Mouse (Mus musculus): ENCODE measurements around the gene Acta2. TPM values are rescaled to one million over a fixed set of nuclear protein-coding genes. Genes with fewer than 3 reads are reported as not detected.
"Not testable (repeated sequence)": the region's sequence is repeated elsewhere in the genome, so short reads cannot be mapped to it uniquely, and the experiment has no call there.

Acta2 gene
- polyA plus RNA-seq, 2 experiments from 2014 or later = 0.39 to 0.47 TPM

DNA sequence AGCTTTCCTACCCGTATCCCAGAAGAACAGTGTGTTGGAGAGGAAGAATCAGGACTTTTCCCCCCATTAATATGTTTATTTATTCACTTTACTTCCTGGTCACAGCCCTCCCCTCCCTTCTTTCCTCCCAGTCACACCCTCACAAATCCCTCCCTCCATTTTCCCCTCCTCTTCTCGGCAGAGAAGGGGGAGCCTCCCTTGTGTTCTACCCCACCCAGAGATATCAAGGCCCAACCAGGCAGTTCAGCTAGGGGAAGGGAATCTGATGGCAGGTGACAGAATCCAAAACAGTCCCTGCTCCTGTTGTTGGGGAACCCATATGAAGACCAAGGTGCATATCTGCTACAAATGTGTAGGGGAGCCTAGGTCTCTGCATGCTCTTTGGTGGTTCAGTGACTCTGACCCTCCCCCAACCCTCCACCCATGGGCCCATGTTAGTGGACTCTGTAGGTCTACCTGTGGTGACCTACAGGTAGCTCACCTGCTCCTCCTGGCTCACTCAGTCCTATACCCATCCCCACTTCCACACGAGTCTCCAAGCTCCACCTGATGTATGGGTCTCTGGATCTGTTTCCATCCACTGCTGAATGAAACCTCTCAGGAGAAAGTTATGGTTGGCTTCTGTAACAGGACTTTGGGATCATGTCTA lies 34.5 kb downstream of the Acta2 start:
- no peak for ATAC-seq

DNA sequence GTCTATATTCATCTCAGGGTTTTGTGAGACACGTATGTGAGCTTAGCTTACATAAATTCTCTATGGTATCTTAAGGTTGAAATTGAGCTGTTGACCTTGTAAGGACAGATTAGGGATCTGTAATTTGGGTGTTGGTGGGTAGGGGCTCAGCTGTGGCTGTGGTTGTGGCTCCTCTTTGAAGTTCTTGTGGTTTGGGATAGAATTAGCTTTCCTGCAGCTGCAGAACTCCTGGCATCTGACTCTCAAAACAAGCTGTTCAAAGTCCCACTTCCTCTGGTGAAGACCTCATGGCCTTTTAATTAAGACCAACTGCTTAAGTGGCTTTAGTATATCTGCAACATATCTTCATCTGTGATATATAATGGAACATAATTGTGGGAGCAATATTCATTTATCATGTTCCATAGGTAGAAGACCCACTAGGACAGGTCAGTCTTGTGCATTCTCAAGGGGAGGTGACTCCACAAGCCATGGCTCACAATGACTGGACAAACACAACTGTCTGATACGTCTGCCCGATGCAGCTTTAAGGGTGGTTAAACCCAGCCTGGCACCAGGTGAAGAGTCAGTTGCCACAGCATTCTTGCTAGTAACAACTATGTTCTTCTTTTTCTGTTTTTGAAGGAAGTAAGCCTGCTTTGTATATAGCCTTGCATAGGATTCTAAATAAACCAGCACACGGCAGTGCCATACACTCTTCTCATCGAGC lies 36.0 kb downstream of the Acta2 start:
- no peak for ATAC-seq

DNA sequence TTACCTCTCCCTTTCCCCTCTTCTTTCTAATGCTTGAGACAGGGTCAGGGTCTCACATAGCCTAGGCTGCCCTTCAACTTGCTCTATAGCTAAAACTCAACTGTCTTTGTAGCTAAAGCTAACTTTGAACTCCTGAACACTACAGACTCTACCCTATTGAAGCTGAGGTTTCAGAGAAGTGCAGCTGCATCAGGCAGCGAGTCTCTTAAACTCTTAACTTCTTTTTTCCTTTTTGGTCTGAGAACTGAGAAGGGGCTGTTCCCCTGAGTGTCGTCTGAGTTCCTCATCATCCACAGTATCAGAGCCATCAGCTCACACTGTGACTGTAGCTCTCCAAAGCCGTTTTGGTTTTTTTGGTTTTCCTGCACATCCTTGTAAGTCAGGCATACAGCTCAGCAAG lies 37.6 kb downstream of the Acta2 start:
- ATAC-seq = no peak

DNA sequence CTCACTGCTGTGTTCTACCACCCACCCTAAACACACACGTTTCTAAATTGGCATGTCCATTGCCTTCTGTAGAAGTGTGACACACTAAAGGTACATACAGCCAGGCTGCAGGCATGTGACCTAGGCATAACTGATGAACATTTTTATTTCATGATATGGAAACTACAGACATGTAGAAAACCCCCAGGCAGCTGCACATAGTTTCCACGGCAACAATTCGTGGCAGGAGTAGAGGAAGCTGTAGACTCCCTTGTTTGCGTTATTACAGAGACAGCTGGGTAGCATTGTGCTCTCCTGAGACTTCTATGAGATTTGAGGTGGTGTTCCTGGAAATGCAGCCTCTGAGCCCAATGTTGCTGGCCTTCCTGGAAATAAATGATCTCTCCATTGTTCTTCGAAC lies 38.4 kb downstream of the Acta2 start:
- peak; percentile 69 for ATAC-seq

DNA sequence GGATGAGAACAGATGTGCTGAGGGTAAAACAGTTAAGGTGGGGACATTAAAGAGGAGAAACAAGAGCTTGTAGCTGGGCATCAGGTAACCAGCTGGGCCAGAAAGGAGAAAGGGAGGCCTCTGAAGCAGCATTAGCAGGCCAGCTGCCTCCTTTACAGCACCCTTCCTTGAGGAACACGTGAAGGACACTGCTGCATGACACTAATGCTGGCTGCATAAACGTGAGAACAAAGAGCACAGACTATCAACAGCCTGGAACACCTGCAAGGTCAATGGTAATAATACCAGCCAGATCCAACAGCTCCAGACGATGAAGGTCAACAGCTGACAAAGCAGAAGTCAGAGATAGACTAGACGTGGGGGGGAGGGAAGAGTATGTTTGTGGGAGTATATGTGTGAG lies 41.3 kb downstream of the Acta2 start:
- no peak for ATAC-seq

DNA sequence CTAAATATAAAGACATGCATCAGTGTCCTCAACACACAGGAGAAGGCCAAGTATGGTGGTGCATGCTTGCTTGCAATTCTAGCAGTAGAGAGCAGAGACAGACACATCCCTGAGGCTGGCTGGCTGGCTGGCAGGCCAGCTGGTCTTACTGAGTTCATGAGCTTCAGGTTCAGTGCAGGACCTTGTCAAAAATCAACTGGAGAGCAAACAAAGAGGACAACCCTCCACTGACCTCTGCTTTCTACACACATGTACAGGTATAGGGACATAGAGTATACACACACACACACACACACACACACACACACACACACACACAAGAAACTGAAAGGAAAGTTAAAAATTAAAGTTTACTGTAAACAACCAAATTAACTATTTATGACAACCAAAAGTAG lies 42.1 kb downstream of the Acta2 start:
- ATAC-seq = no peak

DNA sequence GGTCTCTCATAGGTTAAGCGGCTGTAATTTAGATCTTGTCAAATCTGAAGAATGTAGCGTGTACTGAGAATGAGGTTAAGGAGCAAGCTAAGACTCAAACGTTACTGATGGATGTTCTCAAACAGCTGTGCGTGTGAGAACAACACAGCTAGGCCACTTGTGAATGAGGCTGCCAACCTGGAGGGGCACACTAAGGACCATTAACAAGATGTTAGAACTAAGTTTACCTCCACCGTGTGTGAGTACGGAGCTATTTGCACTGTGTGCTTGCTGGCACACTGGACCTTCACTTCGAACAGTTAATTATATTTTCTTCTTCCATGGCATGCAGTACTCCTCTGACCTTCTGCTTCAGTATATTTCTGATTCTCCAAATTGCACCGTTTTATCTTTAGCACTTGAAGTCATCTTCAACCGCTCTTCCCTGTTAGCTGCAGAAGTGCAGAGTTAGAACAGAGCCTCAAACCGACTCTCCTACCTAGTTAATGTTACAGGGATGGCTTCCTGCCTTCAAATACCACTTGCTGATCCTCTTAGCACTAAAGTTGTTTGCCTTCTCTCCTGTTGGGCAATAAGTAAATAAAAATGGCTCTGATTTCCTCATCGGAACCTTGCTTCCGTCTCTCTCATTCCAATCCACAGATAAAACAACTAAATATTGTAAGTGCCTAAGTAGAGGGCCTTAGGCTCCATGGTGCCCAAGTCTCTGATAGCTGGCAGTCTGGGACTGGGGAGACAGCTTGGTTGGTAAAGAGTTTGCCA lies 42.7 kb downstream of the Acta2 start:
- no peak for ATAC-seq

DNA sequence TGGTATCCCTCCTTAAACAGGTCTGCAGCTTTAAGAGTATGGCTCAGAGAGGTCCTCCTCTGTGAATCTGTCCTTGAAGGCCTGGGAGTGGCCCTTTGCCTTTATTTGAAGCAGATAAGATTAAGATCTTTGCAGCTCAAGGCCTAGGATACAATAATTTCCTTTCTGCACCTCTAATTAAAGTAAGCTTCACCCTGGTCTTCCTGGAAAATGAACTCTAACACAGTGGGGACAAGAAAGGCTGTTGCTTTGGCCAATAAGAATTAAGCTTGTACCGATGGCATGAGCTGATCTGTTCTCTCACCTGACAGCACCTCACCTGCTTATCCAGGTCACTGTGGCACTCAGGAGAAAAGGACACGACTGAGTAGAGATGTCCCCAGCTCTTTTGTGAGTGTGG lies 44.5 kb downstream of the Acta2 start:
- no peak for ATAC-seq

DNA sequence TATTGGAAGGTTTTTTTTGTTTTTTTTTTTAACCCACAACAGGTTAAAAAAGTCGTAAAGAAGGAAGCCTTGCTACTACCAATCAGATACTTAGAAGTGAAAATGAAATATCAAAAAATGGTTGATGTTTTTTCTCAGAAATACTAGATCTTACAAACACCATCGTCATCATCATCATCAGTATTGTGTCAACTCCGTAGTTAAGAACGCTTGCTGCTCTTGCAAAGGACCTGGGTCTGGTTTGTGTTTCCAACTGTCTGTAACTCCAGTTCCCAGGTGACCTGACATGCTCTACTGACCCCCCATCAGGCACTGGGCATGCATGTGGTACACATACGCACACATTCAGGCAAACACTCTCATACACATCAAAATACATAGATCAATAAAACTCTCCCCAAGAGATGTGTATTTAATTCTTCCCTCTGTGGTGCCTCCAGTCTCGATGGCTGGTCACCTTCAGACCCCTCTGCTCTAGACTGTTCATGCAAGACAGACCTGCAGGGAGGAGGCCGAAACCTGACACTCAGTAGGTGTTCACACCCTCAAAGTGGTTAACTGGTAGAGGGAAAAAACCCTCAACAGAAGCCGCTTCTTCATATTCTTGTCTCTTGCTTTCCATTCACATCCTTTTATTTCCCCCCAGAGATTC lies 45.3 kb downstream of the Acta2 start:
- ATAC-seq = peak; percentile 52

DNA sequence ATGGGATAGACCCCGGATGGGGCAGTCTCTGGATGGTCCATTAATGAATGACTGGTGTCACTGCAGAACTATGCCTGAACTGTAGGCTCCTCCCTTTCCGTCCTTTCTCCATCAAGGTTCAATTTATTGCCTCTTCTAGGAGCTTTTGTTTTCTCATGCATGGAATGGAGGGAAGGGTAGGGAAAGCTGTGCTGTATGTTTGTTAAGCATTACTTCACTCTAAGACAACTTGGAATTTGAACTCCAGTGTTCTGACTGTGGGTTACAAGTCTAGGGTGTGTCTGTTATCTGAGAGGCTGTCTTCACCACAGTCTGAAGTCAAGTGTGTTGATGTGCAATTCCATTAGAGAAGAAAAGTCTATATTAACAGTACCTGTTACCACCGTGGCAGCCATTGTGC lies 46.4 kb downstream of the Acta2 start:
- ATAC-seq = no peak

DNA sequence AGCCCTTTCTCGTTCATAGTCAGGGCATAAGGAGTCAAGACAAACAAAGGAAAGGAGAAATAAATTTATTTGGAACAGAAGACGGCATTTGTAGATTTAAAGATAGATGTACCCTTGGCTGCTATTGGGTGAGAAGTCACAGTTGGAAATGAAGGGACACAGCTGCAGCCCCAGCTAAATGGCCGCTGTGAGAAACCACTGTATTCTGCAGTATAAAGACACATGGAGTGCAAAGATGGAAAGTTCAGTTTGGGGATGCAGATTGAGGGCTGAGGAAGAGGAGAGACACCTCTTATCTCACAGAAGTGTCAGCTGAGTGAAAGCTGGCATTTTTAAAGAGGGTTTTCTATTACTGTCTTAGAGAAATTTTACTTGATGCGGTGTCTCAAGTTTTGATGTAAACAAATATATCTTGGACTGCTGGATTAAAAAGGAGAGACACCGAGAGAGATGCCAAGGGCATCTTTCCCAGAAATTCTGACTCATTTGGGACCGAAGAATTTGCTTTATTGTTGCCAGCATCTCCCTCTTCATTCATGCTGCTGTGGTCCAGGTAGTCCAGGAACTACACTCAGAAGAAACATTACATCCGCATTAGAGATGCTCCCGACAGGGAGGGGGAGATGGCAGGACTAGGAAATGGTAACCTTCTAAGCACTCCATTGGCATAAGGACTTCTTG lies 48.5 kb downstream of the Acta2 start:
- ATAC-seq = no peak

DNA sequence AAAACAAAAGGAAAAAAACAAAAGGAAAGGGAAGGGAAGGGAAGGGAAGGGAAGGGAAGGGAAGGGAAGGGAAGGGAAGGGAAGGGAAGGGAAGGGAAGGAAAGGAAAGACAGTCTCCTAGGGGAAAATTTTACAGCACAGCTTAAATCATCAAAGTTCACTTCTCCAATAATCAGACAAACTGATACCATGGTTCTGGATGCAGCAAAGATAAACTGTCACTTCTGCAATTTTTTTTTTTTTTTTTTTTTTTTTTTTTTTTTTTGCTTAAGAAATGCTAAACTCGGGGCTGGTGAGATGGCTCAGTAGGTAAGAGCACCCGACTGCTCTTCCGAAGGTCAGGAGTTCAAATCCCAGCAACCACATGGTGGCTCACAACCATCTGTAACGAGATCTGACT lies 49.3 kb downstream of the Acta2 start:
- ATAC-seq = not testable (repeated sequence)

DNA sequence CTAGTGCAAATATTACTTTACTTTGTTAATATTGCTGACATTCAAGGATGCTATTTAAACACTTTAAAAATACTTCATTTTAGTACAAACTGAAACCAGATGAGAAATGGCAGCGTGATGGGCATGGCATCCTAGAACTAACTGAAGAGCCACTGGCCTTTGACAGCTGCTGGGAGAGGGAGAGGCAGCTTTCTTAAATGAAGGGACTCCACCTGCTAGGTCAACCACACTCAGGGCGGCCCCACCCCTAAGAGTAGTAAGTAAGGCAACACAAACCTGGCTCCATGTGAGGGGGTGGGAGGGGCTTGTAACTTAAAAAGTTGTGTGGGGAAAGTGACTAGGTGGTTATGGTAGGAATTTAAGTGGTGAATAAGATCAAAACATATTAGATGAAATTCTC lies 52.7 kb downstream of the Acta2 start:
- ATAC-seq = peak; percentile 62

DNA sequence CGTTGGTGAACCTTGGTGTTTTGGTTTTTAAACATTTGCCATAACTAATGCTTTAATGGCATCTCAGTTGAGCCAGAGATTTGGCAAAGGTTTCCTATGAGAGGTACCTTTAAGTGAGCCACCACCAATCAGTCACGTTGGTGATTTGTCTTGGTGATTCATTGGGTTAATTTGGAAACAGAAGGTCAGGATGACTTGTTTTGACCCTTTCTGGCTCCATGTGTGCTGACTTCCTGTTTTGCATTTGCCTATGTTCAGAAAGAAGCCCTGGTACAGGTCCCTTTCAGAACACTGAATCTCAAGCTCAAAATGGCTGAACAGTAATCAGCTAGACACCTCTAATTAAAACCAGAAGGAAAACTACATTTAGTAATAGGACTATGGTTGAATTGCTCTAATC lies 55.9 kb downstream of the Acta2 start:
- peak; percentile 68 for ATAC-seq

DNA sequence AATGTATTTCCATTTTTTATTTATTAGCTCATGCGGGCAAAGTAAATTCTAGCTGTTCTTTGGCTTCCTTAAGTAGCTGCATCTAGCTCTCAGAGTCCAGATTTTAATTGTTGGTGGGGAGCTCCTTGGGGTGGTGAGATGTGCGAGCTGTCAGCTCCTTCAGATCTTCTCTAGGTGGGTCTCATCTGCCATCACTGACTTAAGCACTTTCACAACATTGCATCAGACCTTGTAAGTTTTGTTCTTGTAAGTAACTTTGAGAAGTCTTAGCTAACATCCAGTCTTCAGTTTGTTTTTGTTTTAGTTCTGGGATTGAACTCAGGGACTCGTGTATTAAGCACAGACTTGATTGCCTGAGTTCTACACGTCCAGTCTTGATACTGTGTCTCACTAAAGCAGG lies 56.5 kb downstream of the Acta2 start:
- no peak for ATAC-seq

DNA sequence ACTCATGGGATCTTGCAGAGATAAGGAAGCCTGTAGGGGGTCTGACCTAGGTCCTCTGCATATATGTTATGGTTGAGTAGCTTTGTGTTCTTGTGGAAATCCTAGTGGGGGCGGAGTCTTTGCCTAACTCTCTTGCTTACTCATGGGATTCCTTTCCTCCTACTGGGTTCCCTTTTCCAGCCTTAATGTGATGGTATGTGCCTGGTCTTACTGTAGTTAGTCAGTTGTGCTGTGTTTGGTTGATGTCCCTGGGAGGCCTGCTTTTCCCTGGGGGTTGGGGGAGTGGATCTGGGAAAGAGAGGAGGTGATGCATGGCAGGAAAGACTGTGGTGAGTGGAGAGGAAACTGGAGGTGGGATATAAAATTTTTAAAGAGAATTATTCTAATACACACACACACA lies 57.3 kb downstream of the Acta2 start:
- no peak for ATAC-seq

DNA sequence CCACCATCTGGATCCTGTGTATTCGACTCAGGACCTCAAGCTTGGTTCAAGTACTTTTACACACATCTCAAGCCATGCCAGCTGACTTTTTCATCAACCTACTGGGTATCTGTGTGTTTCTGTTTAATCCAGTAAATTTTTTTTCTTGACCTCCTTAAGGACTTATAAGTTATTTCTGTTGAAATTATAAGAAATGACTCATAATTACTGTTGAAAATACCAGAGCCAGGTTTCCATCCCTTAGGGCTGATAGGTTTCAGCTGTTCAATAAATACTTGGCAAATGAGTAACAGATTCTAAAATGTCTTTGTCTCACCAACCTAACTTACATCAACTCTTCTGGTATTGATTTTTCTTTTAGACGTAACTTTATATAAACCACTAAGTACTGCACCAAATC lies 60.4 kb downstream of the Acta2 start:
- no peak for ATAC-seq

DNA sequence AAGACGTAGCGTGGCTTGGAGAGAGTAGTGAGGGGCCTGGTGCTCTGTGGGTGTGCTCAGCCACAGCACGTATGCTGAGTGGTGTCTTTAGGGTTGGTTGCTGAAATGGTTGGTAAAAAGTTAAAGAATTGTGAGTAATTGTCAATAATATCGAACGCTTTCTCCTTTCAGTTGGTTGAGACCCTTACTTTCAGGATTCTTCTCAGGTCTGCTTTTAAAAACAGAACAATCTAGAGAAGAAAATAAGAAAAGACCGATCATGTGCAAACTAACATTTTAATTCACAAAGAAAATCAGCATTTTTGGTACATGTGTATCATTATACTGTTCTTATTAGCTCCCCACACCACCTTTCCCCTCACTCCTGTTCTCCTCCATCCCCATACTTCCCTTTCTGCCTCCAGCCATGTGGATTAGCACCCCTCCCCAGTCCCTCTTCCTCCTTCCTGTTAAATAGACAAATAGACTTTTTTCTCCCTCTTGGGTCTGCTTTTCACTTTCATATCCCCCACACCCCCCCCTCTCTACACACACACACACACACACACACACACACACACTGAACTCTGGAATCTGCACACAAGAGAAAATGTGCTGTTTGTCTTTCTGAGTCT lies 61.2 kb downstream of the Acta2 start:
- no peak for ATAC-seq

DNA sequence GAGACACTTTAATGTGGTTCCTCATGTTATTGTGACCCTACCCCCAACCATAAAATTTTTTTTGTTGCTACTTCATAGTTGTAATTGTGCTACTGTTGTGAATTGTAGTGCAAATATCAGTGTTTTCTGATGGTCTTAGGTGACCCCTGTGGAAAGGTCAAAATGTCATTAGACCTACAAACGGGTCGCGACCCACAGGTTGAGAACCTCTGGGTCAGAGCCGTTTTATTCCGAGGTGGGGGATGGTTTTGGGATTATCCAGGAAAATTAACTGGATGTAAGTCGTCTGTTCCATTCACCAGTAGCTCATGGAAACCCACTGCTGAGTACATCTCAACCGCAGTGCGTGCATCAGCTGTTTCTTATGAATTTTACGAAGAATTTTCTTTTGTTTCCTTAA lies 61.7 kb downstream of the Acta2 start:
- no peak for ATAC-seq

DNA sequence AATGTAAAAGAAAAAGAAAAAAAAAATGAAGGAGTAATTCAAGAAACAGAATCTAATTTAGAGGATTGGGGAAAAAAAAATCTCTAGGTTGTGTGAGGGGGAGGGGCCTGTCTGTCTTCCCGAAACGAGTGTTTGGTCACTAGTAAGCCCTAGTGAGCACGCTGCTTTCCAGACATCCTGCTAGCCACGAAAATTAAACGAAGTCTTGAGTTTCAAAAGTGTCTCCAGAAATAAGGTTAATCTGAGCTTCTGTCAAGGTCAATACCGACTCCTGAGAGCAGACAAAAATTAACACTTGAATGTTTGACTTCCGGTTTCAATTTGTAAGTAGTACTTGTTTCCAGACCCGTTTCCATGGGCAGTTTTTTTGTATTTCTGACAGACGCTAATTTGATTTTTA lies 62.2 kb downstream of the Acta2 start:
- peak; percentile 13 for ATAC-seq

DNA sequence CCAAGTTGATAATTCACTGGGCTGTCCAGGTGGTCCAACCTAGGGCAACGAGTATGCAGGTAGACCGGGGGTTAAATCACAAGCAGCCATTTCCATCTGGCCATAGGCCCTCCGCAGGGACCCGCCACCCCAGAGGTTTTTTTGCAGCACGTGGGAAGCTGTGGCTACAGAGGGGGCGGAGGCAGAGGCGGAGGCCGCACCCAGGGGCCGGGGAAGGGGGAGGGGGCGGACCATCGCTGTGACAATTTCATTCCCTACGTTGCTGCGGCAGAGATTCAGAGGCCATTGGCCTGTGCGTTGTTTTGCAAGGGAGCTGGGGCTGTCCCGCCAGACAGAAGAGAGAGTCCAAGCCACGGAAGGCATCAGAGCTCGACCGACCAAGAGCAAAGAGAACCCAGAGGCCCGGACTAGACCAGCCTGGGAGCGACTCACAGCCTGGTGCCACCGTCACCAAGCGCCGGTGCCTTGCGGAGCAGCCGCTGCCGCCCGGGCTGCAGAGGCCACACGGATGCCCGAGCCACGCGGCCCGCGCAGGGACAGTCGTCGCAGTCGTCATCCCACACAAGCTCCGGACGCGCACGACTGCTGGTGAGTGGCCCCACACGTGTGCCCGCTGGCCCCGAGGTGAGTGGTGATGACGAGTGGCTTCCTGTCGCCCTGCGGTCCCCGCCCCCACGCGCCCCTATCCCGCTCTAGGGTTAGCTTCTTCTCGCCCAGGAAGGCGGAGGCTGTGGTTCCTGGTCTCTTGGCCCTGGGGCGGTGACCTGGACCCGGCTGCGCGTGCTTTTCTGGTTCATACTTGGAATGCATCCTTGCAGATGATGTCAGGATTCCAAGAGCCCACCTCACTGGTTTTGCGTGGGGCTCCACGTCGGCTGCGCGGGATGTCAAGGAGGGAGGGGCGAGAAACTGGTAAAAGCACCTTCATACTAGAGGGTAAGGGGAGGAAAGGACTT lies 63.1 kb downstream of the Acta2 start, which contains the start of gene Stambpl1:
Stambpl1 (plus strand) TSS at position 222 of the 956 bp plus-strand sequence.
- peak; percentile 87 for ATAC-seq
